Mouse (Mus musculus) spleen, adult 10 weeks (tissue): ENCODE results near the gene Tmc1. TPM values are rescaled to one million over a fixed set of nuclear protein-coding genes. Genes with fewer than 3 reads are reported as not detected.

Experiments
- polyA plus RNA-seq: library from polyadenylated mRNA; stranded (reverse); fragments of 350-450 nt; fragmentation: Illumina TruSeq; extraction: RNeasy Lipid Tissue Mini Kit (QIAGEN cat#74804); gene quantifications from one replicate; pipeline ENCODE4 v1.2.3, GENCODE M21; 2015; ENCODE audit warnings: low replicate concordance; ENCODE audit not compliant: insufficient read depth

The Tmc1 gene
- polyA plus RNA-seq = 0.58 TPM

GRCm38 (mm10) chr19:20953874-20954273 lies at the start of gene Tmc1:
Gene Tmc1 (minus strand): TSS chr19:20954202.

Other genes starting within 250 kb of the Tmc1 start
- 2.7 TPM for gene Aldh1a7, start 226.6 kb downstream of the Tmc1 start, polyA plus RNA-seq